Mouse (Mus musculus) CH12.LX (cell line): ENCODE data around the gene Gm10295.

Experiments used
- CHD2 ChIP-seq: IDR thresholded peaks from 2 replicates; pipeline ENCODE4 v1.6.1; 2011; ENCODE audit warnings: low read length, improper control_type of control experiment
- CTCF ChIP-seq, 2 experiments: IDR thresholded peaks in 1 of 2; conservative IDR thresholded peaks in 1 of 2; 2 replicates each; pipeline ENCODE4 v1.5.1; 2011 to 2012; ENCODE audit warnings: low read depth in 2 of 2, low read length in 2 of 2, improper control_type of control experiment in 1 of 2, inconsistent platforms in 1 of 2, mild to moderate bottlenecking in 1 of 2, moderate library complexity in 1 of 2
- MEF2A ChIP-seq: IDR thresholded peaks from 2 replicates; pipeline ENCODE4 v1.6.1; 2014; ENCODE audit warnings: low read depth, mild to moderate bottlenecking, inconsistent platforms, low read length, improper control_type of control experiment, borderline replicate concordance
- MXI1 ChIP-seq: IDR thresholded peaks from 2 replicates; pipeline ENCODE4 v1.6.1; 2011; ENCODE audit warnings: mild to moderate bottlenecking, low read depth, low read length, improper control_type of control experiment
- NRF1 ChIP-seq: IDR thresholded peaks from 2 replicates; pipeline ENCODE4 v1.6.1; 2014; ENCODE audit warnings: low read depth, mild to moderate bottlenecking, inconsistent platforms, low read length, improper control_type of control experiment, moderate library complexity
- POLR2A ChIP-seq: IDR thresholded peaks from 2 replicates; pipeline ENCODE4 v1.6.1; 2011; ENCODE audit warnings: low read depth, mild to moderate bottlenecking, improper control_type of control experiment, low read length
- RCOR1 ChIP-seq: conservative IDR thresholded peaks from 2 replicates; pipeline ENCODE4 v1.6.1; 2012; ENCODE audit warnings: low read depth, mild to moderate bottlenecking, inconsistent platforms, low read length, improper control_type of control experiment
- TCF12 ChIP-seq: IDR thresholded peaks from 2 replicates; pipeline ENCODE4 v1.6.1; 2014; ENCODE audit warnings: low read depth, mild to moderate bottlenecking, inconsistent platforms, low read length, improper control_type of control experiment

- no peak for TF ChIP-seq CHD2
- no peak for TF ChIP-seq CTCF (conservative IDR thresholded peaks at IDR 0.05 in 1 of 2, IDR thresholded peaks at IDR 0.05 in 1 of 2; ENCODE audit: low read depth in 2 of 2, low read length in 2 of 2)
- TF ChIP-seq TCF12: no peak
- TF ChIP-seq MXI1: no peak
- TF ChIP-seq MEF2A: no peak
- TF ChIP-seq NRF1: no peak
- TF ChIP-seq POLR2A: no peak
- no peak for TF ChIP-seq RCOR1
Observed at GRCm38 (mm10) chr7:71368543-71369181, 17.4 kb upstream of the Gm10295 start.
